Mouse (Mus musculus) Patski (cell line): ENCODE measurements at regions not wholly inside any gene's neighbourhood (a gene's known extent, or its start where the extent isn't known, plus 50 kb on each side); places are given as distances from the start of the nearest gene placed in this dataset.

Experiments used
- ATAC-seq: fragments of 100-300 bp; one replicate; pipeline ENCODE4 v1.8.0; 2021
- CTCF ChIA-PET: fragments of 350-600 bp; sonication (Branson Sonifier 250); formaldehyde crosslinking; loops from one replicate; lab custom pipeline; 2022; ENCODE audit warnings: inconsistent platforms; lab: Charles Lee
- POLR2A ChIA-PET: fragments of 350-600 bp; sonication (Branson Sonifier 250); formaldehyde crosslinking; loops from one replicate; lab custom pipeline; 2022; ENCODE audit warnings: antibody characterized with exemption, inconsistent platforms; lab: Charles Lee
- DNase-seq: peaks from one replicate; pipeline ENCODE4 v3.0.0-alpha.2; 2011; ENCODE audit warnings: low read depth, low spot score
- H3K27me3 ChIP-seq: fragments of 371-371 bp; one replicate; pipeline ENCODE4 v1.5.1; 2021
- CTCF ChIP-seq: fragments of 100-300 bp; IDR thresholded peaks from one replicate; pipeline ENCODE4 v1.5.1; 2021
- in situ Hi-C: fragments of 300-500 bp; cut with MboI; formaldehyde crosslinking; loops from 3 replicates; pipeline ENCODE4 v1.11.1; 2018; ENCODE audit warnings: low pct_unique_long_range_greater_than_20kb, mixed read lengths

GRCm38 (mm10) chr7:115218596-115219180, 475.2 kb downstream of the Insc start:
- no peak for DNase-seq
- ATAC-seq: no peak
- H3K27me3 ChIP-seq: no peaks in the 10 kb centered on the region
- no peak for TF ChIP-seq CTCF
- CTCF ChIA-PET: interaction anchor here (1.1 to 3.1 kb wide), 2 partner anchors 20 to 822 kb away, joined by 3 to 17 read pairs; partner anchors contain the start of genes 1110004F10Rik and Sox6
- in situ Hi-C loops: loop anchor here (5.0 kb wide), 1 partner anchor 819 kb away; the partner anchor contains the start of genes 1110004F10Rik and Sox6
- POLR2A ChIA-PET: no interaction called here

GRCm38 (mm10) chr7:115222642-115223041, 479.1 kb downstream of the Insc start:
- DNase-seq (no peak), ATAC-seq (no peak)
- in situ Hi-C loops: loop anchor here (5.0 kb wide), 1 partner anchor 135 kb away; no protein-coding TSS in a partner anchor
- CTCF ChIA-PET: no interaction called here
- no peak for TF ChIP-seq CTCF
- H3K27me3 ChIP-seq: no peaks in the 10 kb centered on the region
- POLR2A ChIA-PET: no interaction called here

DNA sequence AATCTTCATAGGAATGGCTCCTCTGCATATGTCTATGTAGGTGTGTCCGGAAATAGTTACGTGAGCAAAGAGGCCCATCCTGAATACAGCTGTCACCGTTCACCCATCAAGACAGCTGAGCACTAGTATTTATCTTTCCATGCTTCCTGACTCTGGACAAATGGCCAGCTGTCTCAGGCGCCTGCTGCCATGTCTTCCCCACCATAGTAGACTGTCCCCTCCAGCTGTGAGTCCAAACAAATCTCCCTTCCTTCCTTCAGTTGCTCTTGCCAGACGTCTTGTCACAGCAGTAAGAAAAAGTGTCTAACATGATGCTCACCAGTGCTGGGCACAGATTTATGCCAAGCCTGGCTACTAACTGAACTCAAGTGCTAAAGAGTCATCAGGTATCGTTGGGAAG, 487.0 kb downstream of the Insc start:
- H3K27me3 ChIP-seq: no peaks in the 10 kb centered on the region
- CTCF ChIA-PET: interaction anchor here (1.3 to 2.3 kb wide), 2 partner anchors 13 to 810 kb away, joined by 3 to 6 read pairs; partner anchors contain the start of gene 1110004F10Rik
- no peak for ATAC-seq
- in situ Hi-C loops: no loop called here
- TF ChIP-seq CTCF: no peak
- POLR2A ChIA-PET: interaction anchor here (0.6 kb wide), 1 partner anchor 99 kb away, joined by 3 read pairs; no protein-coding TSS in a partner anchor
- no peak for DNase-seq

DNA sequence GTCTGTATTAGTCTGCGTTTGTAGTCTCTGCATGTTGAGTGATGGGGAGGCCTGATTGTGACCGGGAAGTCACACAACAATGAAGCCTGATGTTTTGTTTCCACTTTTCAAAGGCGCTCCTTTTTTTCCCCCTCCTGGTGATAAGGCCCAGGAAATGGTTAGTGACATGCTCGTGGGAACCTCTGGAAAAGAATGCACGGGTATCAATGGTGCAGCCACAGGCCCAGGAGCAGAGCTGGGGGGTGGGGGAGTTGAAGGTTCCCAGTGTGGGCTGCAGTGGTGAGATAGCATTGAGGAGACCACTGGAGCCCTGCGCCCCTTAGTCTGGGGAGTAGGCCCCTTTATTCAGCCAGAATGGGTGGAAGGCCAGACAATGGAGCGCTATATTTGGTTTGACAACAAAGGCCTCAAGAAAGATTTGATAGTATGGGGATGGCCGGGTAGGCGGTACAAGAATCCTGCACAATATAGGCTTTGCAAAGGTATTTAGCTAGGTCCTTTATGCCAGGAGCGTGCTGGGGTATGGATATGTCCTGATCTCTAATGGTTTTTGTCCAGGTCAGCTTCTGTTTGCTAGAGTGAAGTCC, 490.4 kb downstream of the Insc start:
- DNase-seq (no peak), ATAC-seq (no peak)
- in situ Hi-C loops: no loop called here
- no peaks in the 10 kb centered on the region for H3K27me3 ChIP-seq
- POLR2A ChIA-PET: no interaction called here
- no peak for TF ChIP-seq CTCF
- CTCF ChIA-PET: interaction anchor here (1.0 kb wide), 1 partner anchor 39 kb away, joined by 3 read pairs; no protein-coding TSS in a partner anchor

GRCm38 (mm10) chr7:115237131-115237530, 493.6 kb downstream of the Insc start:
- POLR2A ChIA-PET: no interaction called here
- no peaks in the 10 kb centered on the region for H3K27me3 ChIP-seq
- no peak for TF ChIP-seq CTCF
- CTCF ChIA-PET: no interaction called here
- in situ Hi-C loops: no loop called here
- DNase-seq (no peak), ATAC-seq (no peak)

DNA sequence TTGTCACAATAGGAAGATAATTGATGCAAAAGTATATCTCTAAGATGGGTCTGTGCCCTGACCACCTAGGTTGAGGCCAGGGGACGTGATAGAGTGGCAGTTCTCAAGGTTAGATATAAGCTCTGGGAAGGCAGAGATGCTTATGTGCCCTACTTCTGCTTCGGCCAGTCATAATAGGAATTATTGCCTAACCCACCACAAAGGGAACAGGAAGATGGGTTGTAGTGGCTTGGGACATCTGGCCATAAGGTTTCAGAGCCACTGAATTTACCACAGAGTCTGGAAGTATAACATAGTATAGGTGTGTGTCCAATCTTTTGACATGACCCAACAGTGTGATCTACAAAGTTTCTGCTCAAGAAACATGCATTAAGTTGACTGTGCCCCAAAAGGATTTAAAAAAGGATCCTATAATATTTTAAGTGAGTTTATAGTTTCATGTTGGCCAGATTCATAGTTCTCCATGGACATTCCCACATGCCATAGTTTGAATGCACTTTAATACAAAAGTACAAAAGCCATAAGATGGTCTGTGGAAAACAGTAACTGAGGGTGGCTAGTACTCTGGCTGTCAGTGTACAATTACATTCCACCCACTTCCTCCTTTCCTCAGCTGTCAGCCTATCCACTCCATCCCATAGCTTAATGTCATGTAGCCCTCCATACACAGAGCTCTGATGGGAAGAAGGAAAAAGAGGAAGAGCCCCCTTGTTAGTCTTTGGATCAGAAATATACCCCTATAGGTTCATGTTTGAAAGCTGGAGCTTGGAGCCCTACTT, 508.3 kb downstream of the Insc start:
- TF ChIP-seq CTCF: no peak
- POLR2A ChIA-PET: no interaction called here
- no peak for ATAC-seq
- DNase-seq: no peak
- H3K27me3 ChIP-seq: no peaks in the 10 kb centered on the region
- in situ Hi-C loops: no loop called here
- CTCF ChIA-PET: no interaction called here

GRCm38 (mm10) chr7:115252370-115252750, 508.9 kb downstream of the Insc start:
- in situ Hi-C loops: no loop called here
- ChIA-PET CTCF (no interaction called here), POLR2A (no interaction called here)
- ATAC-seq: no peak
- no peaks in the 10 kb centered on the region for H3K27me3 ChIP-seq
- TF ChIP-seq CTCF: no peak
- DNase-seq: no peak

GRCm38 (mm10) chr7:115258626-115259025, 515.1 kb downstream of the Insc start:
- DNase-seq: no peak
- no peak for ATAC-seq
- CTCF ChIA-PET: interaction anchor here (1.5 kb wide), 1 partner anchor 20 kb away, joined by 4 read pairs; no protein-coding TSS in a partner anchor
- in situ Hi-C loops: no loop called here
- no peaks in the 10 kb centered on the region for H3K27me3 ChIP-seq
- TF ChIP-seq CTCF: no peak
- POLR2A ChIA-PET: no interaction called here

DNA sequence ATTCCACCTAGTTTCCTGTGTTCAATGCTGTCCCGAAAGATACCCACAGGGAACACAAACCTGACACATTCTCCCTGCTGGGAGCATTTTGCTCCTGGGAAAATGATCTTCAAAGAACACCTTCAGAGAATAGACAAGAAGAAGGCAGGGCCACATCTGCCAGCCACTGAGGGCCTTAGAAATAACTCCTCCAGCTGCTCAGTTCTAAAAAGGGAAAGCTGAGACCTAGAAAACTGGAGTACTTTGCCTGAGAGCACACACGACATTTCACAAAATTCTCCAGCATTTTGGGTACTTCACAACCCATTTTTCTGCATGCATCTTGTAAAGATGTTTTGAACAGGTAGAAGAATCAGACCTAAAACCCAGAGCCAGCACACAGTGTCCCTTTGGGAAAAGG, 519.6 kb downstream of the Insc start:
- no peak for TF ChIP-seq CTCF
- DNase-seq (no peak), ATAC-seq (no peak)
- ChIA-PET CTCF (no interaction called here), POLR2A (no interaction called here)
- no peaks in the 10 kb centered on the region for H3K27me3 ChIP-seq
- in situ Hi-C loops: no loop called here

- CTCF ChIA-PET: no interaction called here
- DNase-seq (no peak), ATAC-seq (no peak)
- in situ Hi-C loops: no loop called here
- POLR2A ChIA-PET: no interaction called here
- no peak for TF ChIP-seq CTCF
- H3K27me3 ChIP-seq: no peaks in the 10 kb centered on the region
Measured at GRCm38 (mm10) chr7:115266141-115266540, 522.6 kb downstream of the Insc start.

- no peak for DNase-seq
- ChIA-PET POLR2A (no interaction called here), CTCF (no interaction called here)
- in situ Hi-C loops: no loop called here
- TF ChIP-seq CTCF: no peak
- no peaks in the 10 kb centered on the region for H3K27me3 ChIP-seq
- no peak for ATAC-seq
Measured at GRCm38 (mm10) chr7:115270803-115271202, 527.3 kb downstream of the Insc start.
